Mouse (Mus musculus): ENCODE results near the gene Fiz1.
"Not testable (repeated sequence)": the region's sequence is repeated elsewhere in the genome, so short reads cannot be mapped to it uniquely, and the experiment has no call there.

Fiz1 gene

DNA sequence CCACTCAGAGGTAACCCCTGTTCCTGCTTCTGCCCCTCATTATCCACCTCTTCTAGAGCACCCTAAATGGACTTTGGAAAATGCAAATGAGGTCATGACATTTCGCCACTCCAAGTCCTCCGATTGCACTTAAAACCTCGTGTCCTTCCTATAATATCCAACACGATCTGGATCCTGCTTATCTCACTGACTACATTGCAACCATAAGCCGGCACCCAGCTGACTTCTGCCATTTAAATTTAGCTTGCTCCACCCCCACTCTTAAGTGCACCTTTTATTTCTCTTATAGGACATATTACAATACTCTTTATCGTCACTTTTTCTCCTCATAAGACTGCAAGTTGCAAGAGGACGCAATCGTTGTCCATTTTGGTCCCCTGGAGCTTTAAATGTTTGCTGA, 23.0 kb upstream of the Fiz1 start:
- DNase-seq (ENCODE audit: low spot score), result no peak

DNA sequence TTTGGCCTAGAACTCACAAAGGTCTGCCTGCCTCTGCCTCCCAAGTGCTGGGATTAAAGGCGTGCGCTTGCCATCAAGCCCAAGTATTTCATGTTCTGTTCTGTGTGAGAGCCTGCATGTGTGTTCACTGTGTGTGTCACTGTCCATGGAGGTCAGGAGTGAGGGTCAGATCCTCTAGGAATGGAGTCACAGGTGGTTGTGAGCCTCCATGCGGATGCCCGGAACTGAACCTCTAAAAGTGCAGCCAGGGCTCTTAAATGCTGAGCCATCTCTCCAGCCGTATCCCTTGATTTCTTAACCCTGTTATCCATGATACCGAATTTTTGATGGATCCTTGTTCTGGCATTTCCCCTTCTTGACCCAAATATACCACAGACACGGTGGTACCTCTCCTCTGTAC, 22.5 kb upstream of the Fiz1 start:
- DNase-seq (ENCODE audit: low spot score), result no peak

DNA sequence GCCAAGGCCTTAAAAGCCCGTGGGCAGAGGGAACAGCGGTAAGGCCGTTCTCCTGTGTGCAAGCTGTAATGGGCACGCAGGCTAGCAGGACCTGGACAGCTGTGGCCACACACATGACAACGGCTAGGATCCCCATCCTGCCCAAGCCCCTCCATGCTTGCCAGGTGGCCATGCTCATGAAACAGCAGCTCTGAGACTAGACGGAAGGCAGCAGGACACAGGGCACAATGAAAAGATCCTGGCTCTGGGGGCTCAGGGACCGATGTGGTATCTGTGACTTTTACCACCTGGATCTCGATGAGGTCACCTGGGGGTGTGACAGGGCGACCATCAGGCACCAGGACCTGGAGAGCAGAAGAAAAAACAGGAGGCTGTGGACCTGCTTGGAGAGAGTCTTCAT, 21.6 kb upstream of the Fiz1 start:
- no peak for DNase-seq (ENCODE audit: low spot score)

DNA sequence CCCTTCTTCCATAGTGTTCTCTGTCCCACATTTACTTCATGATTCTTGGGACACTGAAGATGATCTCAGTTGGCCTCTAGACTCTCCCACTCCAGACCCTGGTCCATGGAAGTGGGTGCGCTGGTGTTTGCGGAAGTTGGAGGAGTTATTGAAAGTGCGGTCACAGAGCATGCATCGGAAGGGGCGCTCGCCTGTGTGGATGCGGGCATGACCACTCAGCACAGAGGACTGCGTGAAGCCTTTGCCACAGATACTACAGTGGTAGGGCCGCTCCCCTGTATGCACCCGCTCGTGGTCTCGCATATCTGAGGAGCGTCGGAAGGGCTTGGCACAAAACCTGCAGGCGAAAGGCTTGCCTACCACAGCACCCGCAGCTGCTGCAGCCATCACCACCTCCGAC, 21.1 kb upstream of the Fiz1 start:
- DNase-seq (ENCODE audit: low spot score), result no peak

DNA sequence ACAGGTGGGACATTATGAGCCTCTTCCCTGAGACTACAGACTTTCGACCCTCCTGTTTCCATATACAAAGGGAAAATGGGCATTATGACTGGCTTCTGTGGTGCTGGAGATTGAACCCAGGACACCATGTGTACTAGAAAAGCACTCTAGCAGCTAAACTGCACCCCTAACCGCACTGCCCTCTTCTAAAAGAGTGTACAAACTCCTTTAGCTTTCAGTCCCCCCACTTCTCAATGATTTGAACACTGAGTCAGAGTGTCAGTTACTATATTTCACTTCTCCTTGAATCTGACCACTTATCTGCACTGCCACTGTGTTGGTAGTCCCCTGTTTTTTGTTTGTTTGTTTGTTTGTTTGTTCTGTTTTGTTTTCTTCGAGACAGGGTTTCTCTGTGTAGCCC, 19.3 kb upstream of the Fiz1 start, which contains the start of gene 4632433K11Rik:
Gene 4632433K11Rik, plus strand, starts transcription at position 301 of the 400 bp plus-strand sequence.
- no peak for DNase-seq (ENCODE audit: low spot score)

DNA sequence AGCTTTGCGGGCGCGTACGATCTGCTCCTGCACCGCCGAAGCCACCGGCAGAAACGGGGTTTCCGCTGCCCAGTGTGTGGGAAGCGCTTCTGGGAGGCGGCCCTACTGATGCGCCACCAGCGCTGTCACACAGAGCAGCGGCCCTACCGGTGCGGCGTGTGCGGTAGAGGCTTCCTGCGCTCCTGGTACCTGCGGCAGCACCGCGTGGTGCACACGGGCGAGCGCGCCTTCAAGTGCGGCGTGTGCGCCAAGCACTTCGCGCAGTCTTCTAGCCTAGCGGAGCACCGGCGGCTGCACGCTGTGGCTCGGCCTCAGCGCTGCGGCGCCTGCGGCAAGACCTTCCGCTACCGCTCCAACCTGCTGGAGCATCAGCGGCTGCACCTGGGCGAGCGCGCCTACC, 17.0 kb upstream of the Fiz1 start:
- no peak for DNase-seq (ENCODE audit: low spot score)

DNA sequence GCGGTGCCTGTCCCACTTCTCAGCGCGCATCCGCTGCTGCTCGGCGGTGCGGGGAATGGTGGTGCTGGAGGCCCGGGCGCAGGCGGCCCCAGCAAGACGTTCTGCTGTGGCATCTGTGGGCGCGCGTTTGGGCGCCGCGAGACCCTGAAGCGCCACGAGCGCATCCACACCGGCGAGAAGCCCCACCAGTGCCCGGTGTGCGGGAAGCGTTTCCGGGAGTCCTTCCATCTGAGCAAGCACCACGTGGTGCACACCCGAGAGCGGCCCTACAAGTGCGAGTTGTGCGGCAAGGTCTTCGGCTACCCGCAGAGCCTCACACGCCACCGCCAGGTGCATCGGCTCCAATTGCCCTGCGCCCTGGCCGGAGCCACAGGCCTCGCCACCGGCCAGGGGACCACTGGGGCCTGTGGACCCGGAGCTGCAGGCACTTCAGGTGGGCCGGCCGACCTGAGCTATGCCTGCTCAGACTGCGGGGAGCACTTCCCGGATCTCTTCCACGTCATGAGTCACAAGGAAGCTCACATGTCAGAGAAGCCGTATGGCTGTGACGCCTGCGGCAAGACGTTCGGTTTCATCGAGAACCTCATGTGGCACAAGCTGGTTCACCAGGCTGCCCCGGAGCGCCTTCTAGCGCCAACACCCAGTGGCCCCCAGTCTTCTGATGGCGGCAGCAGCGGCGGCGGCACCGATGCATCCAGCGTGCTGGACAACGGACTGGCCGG, 16.2 kb upstream of the Fiz1 start:
- no peak for DNase-seq (ENCODE audit: low spot score)

DNA sequence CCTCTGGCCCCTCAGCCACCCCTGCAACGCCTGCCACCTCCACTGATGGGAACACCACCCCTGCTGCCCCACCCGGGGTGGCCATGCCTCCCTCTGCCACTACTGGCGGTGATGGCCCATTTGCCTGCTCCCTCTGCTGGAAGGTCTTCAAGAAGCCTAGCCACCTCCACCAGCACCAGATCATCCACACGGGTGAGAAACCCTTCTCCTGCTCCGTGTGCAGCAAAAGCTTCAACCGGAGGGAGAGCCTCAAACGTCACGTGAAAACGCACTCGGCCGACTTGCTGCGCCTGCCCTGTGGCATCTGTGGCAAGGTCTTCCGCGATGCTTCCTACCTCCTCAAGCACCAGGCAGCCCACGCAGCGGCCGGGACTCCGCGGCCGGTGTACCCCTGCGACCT, 15.4 kb upstream of the Fiz1 start:
- peak; percentile 49 for DNase-seq (ENCODE audit: low spot score)

DNA sequence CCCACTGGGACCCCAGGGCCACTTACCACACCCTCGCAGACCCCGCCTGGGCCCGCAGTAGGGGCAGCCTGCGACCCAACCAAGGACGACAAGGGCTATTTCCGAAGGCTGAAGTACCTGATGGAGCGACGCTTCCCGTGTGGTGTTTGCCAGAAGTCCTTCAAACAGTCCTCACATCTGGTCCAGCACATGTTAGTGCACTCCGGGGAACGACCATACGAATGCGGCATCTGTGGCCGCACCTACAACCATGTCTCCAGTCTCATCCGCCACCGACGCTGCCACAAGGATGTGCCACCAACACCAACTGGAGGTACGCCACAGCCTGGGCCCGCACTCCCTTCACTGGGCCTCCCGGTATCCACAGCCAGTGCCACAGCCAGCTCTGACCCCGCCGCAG, 15.0 kb upstream of the Fiz1 start:
- DNase-seq (ENCODE audit: low spot score), result no peak

DNA sequence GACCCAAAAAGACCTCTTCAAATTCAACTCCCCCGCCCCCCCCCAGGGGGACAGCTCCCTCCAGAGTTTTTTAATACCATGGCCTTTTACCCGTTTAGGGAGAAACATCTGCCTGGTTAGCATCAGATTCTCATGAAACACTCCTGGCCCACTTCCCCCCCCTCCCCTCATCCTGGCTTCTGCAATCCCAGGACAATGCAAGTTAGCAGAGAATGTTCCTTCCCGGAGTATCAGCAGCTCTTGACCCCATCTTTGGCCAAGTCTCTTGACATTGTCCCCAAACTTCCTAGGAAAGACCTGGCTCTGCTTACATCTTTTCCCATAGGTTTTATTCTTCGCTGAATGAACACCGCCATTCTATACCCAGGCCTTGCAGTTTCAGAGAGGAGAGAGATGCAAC, 6.7 kb upstream of the Fiz1 start:
- no peak for DNase-seq (ENCODE audit: low spot score)

DNA sequence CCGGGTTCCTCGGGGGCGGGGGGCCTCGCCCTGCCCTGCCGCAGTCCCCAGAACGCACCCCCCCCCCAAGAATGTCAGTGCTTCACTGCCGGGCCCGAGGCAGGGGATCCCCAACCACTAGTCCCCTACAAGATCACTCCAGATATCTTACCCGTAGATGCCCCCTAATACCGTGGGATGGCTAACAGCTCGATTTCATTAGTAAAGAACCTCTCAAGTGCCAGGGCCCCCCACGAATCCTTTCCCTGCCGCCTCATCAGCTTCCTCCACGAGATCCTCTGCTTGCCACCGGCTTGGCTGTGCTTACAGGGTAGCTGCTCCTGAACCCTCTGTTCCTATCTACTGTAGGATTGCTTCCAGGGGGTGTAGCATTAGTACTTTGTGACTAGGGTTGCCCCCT, 6.2 kb upstream of the Fiz1 start:
- no peak for DNase-seq (ENCODE audit: low spot score)

DNA sequence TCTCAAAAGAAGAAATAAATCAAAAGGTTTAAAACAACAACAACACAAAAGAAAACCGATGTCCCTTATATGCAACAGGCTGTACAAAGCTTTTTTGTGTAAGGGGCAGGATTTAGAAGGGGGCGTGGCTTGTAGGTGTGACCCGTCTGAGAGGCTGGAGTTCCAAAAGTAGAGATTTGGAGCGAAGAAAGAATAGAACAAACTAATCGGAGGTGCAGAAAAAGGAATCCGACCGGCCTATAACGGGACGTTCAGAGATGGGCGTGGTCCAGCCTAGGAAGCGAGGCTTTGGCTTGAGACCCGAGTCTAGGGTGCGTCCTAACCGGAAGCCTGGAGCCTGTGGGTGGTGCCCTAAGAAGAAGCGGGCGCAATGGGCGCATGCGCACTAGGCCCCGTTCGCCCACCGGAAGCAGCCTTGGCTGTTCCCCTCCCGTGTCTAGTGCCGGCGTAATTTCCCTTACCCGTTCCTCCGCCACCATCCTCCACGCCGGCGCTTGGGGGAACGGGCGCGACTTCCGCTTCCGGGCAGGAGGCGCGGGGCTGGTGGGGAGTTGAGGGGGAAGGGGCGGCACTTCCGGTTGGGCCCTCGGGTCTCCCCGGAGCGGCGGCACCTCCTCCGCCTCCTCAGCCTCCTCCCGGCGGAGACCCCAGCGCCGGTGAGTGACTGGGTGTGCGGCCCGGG, 5.6 kb upstream of the Fiz1 start, which contains the start of the genes Zfp865 and Ccdc106:
Gene Zfp865, plus strand, starts transcription at position 377 of the 682 bp plus-strand sequence.
Gene Ccdc106, plus strand, starts transcription at position 554 of the 682 bp plus-strand sequence.
- DNase-seq (ENCODE audit: low spot score), result peak; percentile 97

DNA sequence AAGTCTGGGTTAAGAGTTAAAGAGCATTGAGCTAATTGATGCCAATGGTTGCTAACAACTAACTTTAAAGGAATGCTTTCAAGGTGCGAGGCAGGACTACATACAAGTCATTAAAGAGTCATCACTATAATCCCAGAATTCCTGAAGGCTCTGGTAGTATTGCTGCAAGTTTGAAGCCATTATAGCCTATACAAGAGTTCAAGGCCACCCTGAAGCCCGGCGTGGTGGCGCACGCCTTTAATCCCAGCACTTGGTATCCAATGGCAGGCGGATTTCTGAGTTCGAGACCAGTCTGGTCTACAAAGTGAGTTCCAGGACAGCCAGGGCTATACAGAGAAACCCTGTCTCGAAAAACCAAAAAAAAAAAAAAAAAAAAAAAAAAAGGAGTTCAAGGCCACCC, 5.1 kb upstream of the Fiz1 start:
- DNase-seq (ENCODE audit: low spot score), result not testable (repeated sequence)

DNA sequence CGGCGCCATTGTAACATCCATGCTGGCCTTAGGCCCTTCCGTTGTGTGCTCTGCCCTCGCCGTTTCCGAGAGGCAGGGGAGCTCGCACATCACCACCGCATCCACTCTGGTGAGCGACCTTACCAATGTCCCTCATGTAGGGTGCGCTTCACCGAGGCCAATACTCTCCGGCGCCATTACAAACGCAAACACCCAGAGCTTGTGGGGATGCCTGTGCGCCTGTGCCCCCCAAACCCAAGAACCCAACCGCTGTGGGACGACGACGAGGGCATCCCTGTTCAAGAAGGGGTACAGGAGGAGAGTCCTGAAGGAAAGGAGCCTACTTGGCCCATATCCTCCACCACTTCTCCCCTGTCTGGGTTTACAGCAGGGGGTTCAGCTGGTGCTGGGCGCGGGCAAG, 3.4 kb upstream of the Fiz1 start:
- DNase-seq (ENCODE audit: low spot score), result no peak

DNA sequence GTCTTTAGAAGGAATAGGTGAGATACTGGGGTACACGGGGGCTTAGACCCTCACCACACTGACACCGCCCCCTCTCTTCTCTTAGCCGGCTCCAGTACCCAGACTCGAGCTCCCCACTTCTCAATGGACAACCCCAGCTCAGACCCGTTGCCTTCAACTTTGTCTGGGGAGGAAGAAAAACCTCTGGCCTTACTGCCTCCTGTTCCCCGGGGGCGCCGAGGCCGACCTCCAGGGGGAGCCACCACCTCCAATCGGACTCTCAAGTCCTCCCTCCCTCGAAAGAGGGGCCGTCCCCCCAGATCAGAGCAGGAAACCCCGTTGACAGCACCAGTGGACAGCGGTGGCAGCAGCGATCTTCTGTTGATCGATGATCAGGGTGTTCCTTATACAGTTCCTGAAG, 2.9 kb upstream of the Fiz1 start:
- peak; percentile 79 for DNase-seq (ENCODE audit: low spot score)

DNA sequence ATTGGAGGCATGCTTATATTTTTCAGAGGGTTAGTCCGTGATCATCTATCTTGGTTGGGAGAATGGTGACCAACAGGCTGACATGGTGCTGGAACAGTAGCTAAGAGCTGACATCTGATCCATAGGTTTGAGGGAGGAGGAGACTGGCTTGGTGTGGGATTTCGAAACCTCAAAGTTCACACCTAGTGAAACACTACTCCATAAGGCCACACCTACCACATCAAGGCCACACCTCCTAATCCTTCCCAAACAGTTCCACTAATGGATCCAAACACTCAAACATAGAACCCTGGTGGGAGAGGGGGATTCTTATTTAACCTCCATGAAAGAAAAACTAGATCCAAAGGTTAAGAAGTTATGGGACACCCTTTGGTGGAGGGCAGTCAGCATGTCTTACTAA, 2.4 kb upstream of the Fiz1 start:
- no peak for DNase-seq (ENCODE audit: low spot score)

DNA sequence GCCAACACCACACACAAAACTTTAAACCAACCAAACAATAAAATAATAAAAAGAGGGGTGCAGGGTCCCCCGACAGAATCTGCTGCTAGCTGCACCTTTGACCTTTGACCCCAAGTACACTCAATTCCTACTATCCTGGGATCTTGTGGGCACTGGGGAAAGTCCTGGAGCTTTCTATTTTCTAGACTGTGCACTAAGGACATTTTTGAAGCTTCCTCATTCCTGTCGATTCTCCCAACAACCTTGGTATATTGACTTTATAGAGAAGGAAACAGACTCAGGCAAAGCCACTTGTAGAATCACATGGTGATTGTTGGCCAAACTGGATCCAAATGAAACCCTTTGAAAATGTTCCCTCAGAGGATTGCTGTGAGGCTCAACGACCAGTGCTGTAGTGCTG, 1.6 kb upstream of the Fiz1 start:
- no peak for DNase-seq (ENCODE audit: low spot score)

DNA sequence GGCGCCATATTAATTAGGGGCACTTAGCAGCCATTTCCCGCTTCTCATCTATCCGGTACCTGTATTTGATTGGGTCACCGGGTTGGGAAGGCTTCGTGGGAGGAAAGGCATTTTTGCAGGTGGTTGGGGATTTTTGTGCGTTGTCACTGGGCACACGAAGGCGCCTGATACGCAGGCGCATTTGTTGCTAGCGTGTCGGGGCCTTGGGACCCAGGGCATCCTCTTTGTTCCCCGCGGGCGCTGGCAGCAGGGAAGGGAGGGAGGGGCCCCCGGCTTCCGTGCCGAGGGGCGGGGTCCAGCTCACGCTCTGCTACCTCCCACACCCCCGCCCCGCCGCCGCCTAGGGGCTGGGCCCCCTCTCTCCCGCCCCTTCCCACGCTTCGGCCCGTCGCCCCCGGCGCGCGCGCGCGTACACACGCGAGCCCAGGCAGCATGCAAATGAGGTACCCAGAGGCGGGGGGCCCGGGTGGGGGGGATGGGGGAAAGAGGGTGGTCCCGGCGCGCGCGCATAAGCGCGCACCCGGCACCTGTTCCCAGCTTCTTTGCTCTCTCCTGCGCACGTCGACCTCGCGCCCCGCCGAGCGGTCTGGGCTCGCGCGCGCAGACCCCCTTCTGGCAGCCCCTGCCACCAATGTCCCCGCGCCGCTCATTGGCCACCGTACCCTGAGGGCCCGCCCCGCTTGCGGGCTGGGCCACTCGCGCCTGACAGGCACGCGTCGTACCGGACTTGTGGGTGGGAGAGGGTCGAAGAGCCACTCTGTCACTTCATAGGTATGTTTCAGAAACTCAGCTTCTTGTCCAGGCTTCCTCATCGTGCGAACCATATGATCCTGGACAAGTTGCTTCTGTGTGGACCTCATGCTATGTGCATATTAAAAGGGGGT, 863 bp upstream of the Fiz1 start, which contains the start of gene Gm44973:
Gene Gm44973, plus strand, starts transcription at position 379 of the 884 bp plus-strand sequence.
- DNase-seq (ENCODE audit: low spot score), result peak; percentile 98

DNA sequence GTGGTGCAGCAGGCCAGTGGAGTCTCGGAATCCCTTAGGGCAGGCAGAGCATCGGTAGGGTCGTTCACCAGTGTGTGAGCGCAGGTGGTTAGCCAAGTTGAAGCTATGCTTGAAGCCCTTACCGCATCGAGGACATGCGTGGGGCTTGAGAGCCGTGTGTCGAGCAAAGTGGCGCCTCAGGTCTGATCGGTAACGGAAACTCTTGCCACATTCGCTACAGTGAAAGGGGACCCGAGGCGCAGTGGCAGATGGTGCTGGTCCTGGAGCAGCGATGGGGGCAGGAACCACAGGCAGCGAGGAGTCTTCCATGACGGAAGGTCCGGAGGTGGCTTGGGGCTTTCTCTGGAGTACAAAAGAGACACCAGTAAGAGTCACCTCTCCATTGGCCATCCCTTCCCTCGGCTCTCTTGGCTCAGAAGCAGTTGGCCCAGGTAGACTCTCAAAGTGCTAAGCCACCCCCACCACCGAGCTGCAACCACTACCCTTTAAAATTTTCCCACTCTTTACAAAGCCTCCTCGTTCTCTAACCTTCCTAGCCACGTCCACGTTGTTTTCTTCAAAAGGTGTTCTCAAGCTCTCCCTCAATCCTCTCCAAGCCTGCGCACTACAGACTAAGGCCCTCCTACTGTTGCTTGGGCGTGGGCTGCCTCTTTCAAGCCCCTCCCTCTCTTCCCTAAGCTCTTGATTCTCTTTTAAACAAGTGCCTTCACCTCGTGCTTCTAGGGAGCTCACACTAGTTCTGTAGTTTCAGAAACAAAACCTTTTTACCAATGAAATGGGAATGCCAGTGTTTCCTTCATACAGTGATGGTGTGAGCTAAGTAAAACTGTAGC, 1.6 kb downstream of the Fiz1 start:
- no peak for DNase-seq (ENCODE audit: low spot score)

DNA sequence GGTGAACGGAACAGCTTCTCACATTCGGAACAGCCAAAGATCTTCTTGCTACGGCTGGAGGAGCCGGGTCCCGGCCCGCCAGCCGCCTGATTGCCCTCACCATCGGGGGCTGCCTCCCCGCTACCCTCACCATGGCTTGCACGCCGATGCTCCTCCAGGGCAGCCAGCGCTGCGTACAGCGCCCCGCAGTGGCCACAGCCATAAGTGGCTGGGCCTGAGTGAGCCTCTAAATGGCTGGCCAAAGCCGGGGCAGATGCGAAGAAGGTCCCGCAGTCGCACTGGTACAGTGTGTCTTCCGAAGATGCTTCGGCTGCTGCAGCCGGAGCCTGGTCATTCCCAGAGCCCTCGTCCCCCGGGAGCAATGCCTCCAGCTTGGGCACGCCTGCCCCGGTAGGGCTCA, 6.3 kb downstream of the Fiz1 start:
- no peak for DNase-seq (ENCODE audit: low spot score)

DNA sequence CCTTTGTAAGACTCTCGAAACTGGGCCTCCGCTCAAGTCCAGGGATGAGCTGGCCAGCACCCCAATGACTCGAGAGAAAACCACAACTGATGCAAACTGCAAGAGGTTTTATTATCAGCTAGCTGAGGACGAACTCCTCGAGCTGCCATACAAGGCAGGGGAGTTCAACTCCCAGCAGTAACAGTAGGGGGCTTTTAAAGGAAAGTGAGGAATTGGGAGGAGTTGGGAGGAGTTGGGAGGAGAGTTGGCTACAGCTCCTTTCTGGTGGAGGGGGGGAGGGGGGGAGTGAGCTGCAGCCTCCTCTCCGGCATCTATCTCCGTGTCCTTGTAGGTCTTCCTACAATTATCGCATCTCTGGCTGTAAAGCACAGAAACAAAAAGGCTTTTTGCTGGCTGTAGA, 11.6 kb downstream of the Fiz1 start:
- DNase-seq (ENCODE audit: low spot score), result not testable (repeated sequence)

DNA sequence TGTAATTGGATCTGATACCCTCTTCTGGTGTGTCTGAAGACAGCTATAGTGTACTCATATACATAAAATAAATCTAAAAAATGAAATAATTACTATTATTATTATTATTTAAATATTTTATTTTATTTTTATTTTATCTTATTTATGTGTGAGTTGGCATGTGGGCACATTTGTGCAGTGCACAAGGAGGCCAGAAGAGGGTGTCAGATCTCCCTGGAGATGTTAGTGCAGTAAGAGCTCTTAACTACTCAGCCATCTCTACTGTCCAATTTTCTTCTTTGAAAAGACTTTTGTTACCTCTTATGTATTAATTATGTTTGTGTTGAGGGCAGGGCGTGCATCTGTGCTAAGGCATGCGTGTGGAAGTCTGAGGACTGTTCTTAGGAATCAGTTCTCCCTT, 14.6 kb downstream of the Fiz1 start:
- peak; percentile 49 for DNase-seq (ENCODE audit: low spot score)
